Mouse (Mus musculus): ENCODE results near the gene Tmem207.

- TF ChIP-seq CTCF (IDR thresholded peaks at IDR 0.05; ENCODE audit: control insufficient read depth, insufficient read depth, low read length) (no peak), POLR2A (IDR thresholded peaks at IDR 0.05; ENCODE audit: borderline replicate concordance, control insufficient read depth, low read depth, low read length) (no peak)
These were observed 25.8 kb downstream of the Tmem207 start for GRCm38 (mm10) chr16:26500738-26501137.
